Mouse (Mus musculus) heart, adult 8-10 months (tissue): Measurements from ENCODE around the gene Lypd6b. TPM values are rescaled to one million over a fixed set of nuclear protein-coding genes. Genes with fewer than 3 reads are reported as not detected.
A peak's percentile ranks its signal among the peaks of the same experiment; 100 is the strongest.

Experiments
- DNase-seq: peaks from one replicate; pipeline ENCODE4 v3.0.0; 2022; ENCODE audit warnings: low spot score
- total RNA-seq, 4 experiments: library from RNA; stranded (reverse); gene quantifications; 2 replicates each; pipeline ENCODE4 v1.2.4; 2022

Gene Lypd6b
- total RNA-seq, 4 experiments from 2014 or later: 0.11 to 0.12 TPM; not detected in 2

- DNase-seq: no peak
Observed at GRCm38 (mm10) chr2:49938246-49938645, 150.8 kb downstream of the Lypd6b start.

- DNase-seq: peak; percentile 0
Observed at GRCm38 (mm10) chr2:49940372-49940771, 152.9 kb downstream of the Lypd6b start.

GRCm38 (mm10) chr2:49942100-49942499, 154.6 kb downstream of the Lypd6b start:
- no peak for DNase-seq

GRCm38 (mm10) chr2:49951681-49952080, 164.2 kb downstream of the Lypd6b start:
- no peak for DNase-seq

GRCm38 (mm10) chr2:49952632-49953293, 165.3 kb downstream of the Lypd6b start:
- no peak for DNase-seq

GRCm38 (mm10) chr2:49957449-49957848, 170.0 kb downstream of the Lypd6b start:
- DNase-seq: no peak

GRCm38 (mm10) chr2:49961991-49962390, 174.5 kb downstream of the Lypd6b start:
- no peak for DNase-seq

GRCm38 (mm10) chr2:49964899-49965298, 177.4 kb downstream of the Lypd6b start:
- no peak for DNase-seq

- no peak for DNase-seq
Observed at GRCm38 (mm10) chr2:49967748-49968147, 180.3 kb downstream of the Lypd6b start.

GRCm38 (mm10) chr2:49970990-49971389, 183.5 kb downstream of the Lypd6b start:
- no peak for DNase-seq

- no peak for DNase-seq
Observed at GRCm38 (mm10) chr2:49978606-49979005, 191.1 kb downstream of the Lypd6b start.

- no peak for DNase-seq
Observed at GRCm38 (mm10) chr2:49979991-49980390, 192.5 kb downstream of the Lypd6b start.

GRCm38 (mm10) chr2:49983021-49983420, 195.5 kb downstream of the Lypd6b start:
- DNase-seq: no peak

GRCm38 (mm10) chr2:49984780-49985179, 197.3 kb downstream of the Lypd6b start:
- DNase-seq: no peak

GRCm38 (mm10) chr2:49995841-49996240, 208.4 kb downstream of the Lypd6b start:
- DNase-seq: no peak

- no peak for DNase-seq
Observed at GRCm38 (mm10) chr2:49997216-49997615, 209.7 kb downstream of the Lypd6b start.

Other genes with a start within 250 kb of the Lypd6b start
- 1 to 10 TPM; 1.1 to 1.5 (median 1.3) TPM for gene Kif5c, start 168.4 kb upstream of the Lypd6b start, total RNA-seq